Mouse (Mus musculus): Measurements from ENCODE around the gene Gabbr2. TPM values are rescaled to one million over a fixed set of nuclear protein-coding genes. Genes with fewer than 3 reads are reported as not detected.
A peak's percentile ranks its signal among the peaks of the same experiment; 100 is the strongest.

The Gabbr2 gene
- polyA plus RNA-seq, 1 experiment from 2014 or later = 0.05 TPM

DNA sequence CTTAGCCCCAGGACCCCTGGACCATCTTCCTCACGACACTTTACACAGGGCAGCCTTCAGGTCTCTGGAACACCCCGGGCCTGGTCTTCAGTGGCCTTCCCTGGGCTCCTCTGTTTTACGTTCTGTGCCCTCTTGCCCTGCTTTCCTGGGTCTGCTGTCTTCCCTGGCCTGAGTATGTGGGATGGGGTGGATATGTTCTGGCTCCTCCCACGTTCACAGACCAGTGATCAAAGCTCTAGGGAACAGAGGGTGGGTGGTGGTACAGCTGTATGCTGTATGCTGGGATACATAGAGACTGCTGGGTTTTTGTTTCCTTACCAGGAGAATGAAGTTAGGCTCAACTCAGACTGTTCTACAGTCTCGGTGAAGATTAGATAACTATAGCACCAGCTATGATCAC, 274.5 kb downstream of the Gabbr2 start:
- Histone ChIP-seq H3K36me3 (no peaks in the 10 kb centered on the region), H3K4me3 (no peak overlapping the region), H3K27me3 (peaks cover 9% of the 10 kb centered on the region; the same call in 1 of the 2 replicates), H3K9ac (no peak overlapping the region), H3K4me2 (no peak overlapping the region), H3K27ac (no peak overlapping the region), H3K9me3 (no peaks in the 10 kb centered on the region), H3K4me1 (peaks cover 6% of the 10 kb centered on the region; the same call in 1 of the 2 replicates)
- 51% methylated on average over 5 of the region's 5 CpGs for WGBS
- ATAC-seq (ENCODE audit: insufficient number of reproducible peaks, low FRiP score, low TSS enrichment, low read depth) = no peak

DNA sequence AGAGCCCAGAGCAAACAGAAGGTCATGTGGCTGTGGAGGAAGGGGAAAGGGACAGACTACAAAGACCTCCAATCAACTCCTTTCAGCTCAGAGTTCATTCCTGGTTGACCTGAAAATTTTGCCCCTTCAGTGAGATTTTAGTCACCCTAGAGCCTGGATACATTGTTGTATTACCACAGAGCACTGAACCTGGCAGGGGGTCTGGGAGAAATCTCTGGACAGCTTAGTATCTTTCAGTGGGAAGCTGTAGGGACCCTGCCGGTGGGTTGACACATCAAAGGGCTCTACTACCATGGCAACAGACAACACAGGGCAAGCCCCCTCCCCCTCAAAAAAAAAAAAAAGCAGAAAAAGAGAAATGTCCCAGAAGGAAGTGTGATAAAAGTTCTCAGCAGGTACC, 275.3 kb downstream of the Gabbr2 start:
- H3K4me2 ChIP-seq = no peak overlapping the region
- no peak for ATAC-seq (ENCODE audit: insufficient number of reproducible peaks, low FRiP score, low TSS enrichment, low read depth)
- no peak overlapping the region for H3K9ac ChIP-seq
- no peak overlapping the region for H3K27ac ChIP-seq
- WGBS = 8% methylated on average over 1 of the region's 1 CpGs
- H3K4me1 ChIP-seq = no peaks in the 10 kb centered on the region
- no peak overlapping the region for H3K4me3 ChIP-seq
- H3K9me3 ChIP-seq = no peaks in the 10 kb centered on the region
- H3K36me3 ChIP-seq = no peaks in the 10 kb centered on the region
- peaks cover 9% of the 10 kb centered on the region; the same call in 1 of the 2 replicates for H3K27me3 ChIP-seq

DNA sequence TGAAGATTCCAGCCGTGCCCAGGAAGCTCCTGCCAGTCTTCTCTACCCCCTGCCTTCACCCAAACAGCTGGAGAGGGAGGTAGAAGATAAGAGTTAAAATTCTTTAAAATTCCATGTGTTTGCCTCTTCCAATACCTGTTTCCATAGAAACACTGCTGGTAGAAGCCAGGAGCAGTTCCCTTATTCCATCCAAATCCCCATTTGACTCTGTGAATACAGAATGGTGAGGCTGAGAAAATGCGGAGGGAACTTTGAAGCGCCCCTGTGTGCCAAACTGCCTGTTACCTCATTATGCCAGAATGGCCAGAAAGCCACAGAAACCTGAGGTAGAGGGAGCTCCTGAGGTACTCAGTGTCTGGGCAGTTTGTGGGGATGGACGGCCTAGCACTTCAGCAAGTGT, 281.1 kb downstream of the Gabbr2 start:
- no peaks in the 10 kb centered on the region for H3K4me1 ChIP-seq
- H3K27ac ChIP-seq = no peak overlapping the region
- H3K9me3 ChIP-seq = no peaks in the 10 kb centered on the region
- ATAC-seq (ENCODE audit: insufficient number of reproducible peaks, low FRiP score, low TSS enrichment, low read depth) = no peak
- 0 out of 2 replicates have a peak, but pooled peaks cover 5% of the 10 kb centered on the region for H3K27me3 ChIP-seq
- 69% methylated on average over 4 of the region's 4 CpGs for WGBS
- H3K36me3 ChIP-seq = no peaks in the 10 kb centered on the region
- no peak overlapping the region for H3K4me3 ChIP-seq
- H3K4me2 ChIP-seq = no peak overlapping the region
- no peak overlapping the region for H3K9ac ChIP-seq

DNA sequence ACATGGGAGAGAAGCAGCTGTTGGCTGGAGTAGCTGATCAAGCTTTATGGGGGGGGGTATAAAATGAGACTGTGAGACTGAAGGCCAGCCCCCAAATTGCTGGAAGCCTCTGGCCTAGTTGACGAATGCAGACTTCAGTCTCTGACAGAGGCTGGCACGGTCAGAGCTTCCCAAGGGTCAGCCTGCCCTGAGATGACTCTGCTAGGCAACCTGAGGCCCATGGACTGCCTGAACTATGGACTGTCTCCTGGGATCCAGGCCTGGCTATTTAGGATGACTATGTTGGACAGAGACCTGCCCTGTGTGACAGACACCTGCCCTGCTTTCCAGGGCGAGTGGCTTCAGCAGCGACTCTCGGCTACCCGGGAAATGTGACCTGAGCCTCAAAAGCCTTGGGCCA, 281.7 kb downstream of the Gabbr2 start:
- WGBS = 66% methylated on average over 6 of the region's 6 CpGs
- Histone ChIP-seq H3K36me3 (no peaks in the 10 kb centered on the region), H3K4me2 (no peak overlapping the region), H3K9me3 (no peaks in the 10 kb centered on the region), H3K9ac (no peak overlapping the region), H3K27ac (no peak overlapping the region), H3K4me1 (no peaks in the 10 kb centered on the region), H3K27me3 (0 out of 2 replicates have a peak, but pooled peaks cover 4% of the 10 kb centered on the region), H3K4me3 (no peak overlapping the region)
- ATAC-seq (ENCODE audit: insufficient number of reproducible peaks, low FRiP score, low TSS enrichment, low read depth) = no peak

DNA sequence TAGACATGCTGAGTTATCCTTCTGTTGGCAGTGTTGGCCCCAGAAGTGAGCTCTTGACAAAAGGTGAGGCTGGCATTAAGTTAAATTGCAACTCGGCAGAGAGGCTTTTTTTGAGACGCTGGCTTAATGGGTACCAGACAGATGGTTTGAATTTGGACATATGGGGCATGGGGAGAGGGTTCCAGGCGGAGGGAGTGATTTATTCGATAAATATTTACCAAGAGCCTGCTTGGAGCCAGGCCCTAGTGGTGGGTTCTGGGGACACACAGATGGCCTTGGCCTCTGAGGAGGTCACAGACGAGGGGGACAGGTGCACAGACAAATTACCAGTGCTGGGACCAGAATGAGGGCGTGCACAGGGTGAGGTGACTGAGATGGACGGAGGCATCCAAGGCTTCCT, 282.2 kb downstream of the Gabbr2 start:
- 43% methylated on average over 7 of the region's 7 CpGs for WGBS
- Histone ChIP-seq H3K9me3 (no peaks in the 10 kb centered on the region), H3K4me3 (no peak overlapping the region), H3K9ac (no peak overlapping the region), H3K27me3 (no peaks in the 10 kb centered on the region), H3K4me2 (no peak overlapping the region), H3K36me3 (no peaks in the 10 kb centered on the region), H3K27ac (no peak overlapping the region), H3K4me1 (no peaks in the 10 kb centered on the region)
- no peak for ATAC-seq (ENCODE audit: insufficient number of reproducible peaks, low FRiP score, low TSS enrichment, low read depth)

DNA sequence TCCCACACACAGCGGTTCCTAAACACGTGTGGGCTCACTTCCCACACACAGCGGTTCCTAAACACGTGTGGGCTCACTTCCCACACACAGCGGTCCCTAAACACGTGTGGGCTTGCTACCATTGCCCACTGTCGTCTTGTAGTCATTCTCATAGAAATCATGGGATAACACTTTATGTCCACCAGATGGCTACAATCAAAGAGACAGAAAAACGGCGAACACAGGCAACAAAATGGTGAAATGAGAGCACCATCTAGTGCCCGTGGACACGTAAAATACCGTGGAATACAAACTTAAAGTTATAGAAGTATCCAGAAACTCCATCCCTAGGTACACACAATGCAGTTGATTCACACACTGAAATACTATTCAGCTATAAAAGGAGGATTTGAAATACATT, 285.9 kb downstream of the Gabbr2 start:
- ATAC-seq (ENCODE audit: insufficient number of reproducible peaks, low FRiP score, low TSS enrichment, low read depth) = no peak
- no peaks in the 10 kb centered on the region for H3K36me3 ChIP-seq

DNA sequence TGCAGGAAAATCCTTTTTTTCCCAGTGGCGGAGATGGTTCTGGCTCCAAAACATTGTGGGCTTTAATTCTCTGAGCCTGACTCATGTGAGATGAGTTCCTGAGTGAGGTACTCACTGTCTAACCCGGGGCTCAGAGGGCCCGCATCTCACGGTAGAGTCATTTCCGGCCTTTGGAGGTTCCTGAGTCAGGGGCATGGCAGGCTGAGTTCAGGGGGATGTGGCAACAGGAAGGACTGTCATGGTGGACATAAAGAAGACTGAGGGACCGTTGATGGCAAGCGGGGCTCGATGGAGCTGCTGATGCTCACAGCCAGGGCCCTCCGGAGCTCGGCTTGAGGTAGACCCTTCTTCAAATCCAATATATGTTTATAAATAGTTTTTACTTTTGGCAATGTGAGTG, 288.5 kb downstream of the Gabbr2 start:
- Histone ChIP-seq H3K4me3 (no peak overlapping the region), H3K27me3 (no peaks in the 10 kb centered on the region), H3K4me1 (no peaks in the 10 kb centered on the region), H3K9ac (no peak overlapping the region), H3K4me2 (no peak overlapping the region), H3K36me3 (no peaks in the 10 kb centered on the region), H3K9me3 (no peaks in the 10 kb centered on the region), H3K27ac (no peak overlapping the region)
- ATAC-seq (ENCODE audit: insufficient number of reproducible peaks, low FRiP score, low TSS enrichment, low read depth) = no peak
- 92% methylated on average over 10 of the region's 10 CpGs for WGBS

More for the DNA sequence above, 285.9 kb downstream of the Gabbr2 start:
- Histone ChIP-seq H3K4me3 (no peak overlapping the region), H3K4me2 (no peak overlapping the region), H3K27me3 (no peaks in the 10 kb centered on the region), H3K9ac (no peak overlapping the region), H3K4me1 (no peaks in the 10 kb centered on the region), H3K27ac (no peak overlapping the region), H3K9me3 (no peaks in the 10 kb centered on the region)
- 67% methylated on average over 12 of the region's 12 CpGs for WGBS

DNA sequence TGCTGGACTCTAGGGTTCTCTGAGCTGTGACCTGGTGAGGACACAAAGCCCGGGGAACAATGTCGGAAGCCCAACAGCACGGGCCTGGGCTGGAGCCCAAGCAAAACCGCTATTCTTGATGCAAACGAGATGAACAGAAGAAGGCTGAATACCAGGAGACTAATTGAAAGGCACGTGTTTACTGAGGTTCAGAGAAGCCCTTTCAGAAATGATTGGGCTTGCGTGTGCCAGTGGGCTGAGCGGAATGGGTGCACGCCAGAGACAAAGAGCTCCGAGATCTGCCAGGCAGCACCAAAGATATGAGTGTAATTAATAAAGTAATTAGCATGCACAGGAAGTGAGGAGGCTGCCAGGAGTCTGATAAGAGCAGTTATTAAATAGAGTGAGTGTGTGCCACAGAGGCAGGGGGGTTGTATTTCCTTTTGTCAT, 291.4 kb downstream of the Gabbr2 start:
- 72% methylated on average over 10 of the region's 10 CpGs for WGBS
- no peak overlapping the region for H3K4me2 ChIP-seq
- H3K27ac ChIP-seq = no peak overlapping the region
- H3K9me3 ChIP-seq = no peaks in the 10 kb centered on the region
- H3K9ac ChIP-seq = no peak overlapping the region
- no peaks in the 10 kb centered on the region for H3K36me3 ChIP-seq
- no peak for ATAC-seq (ENCODE audit: insufficient number of reproducible peaks, low FRiP score, low TSS enrichment, low read depth)
- no peaks in the 10 kb centered on the region for H3K4me1 ChIP-seq
- H3K27me3 ChIP-seq = 0 out of 2 replicates have a peak, but pooled peaks cover 3% of the 10 kb centered on the region
- no peak overlapping the region for H3K4me3 ChIP-seq

DNA sequence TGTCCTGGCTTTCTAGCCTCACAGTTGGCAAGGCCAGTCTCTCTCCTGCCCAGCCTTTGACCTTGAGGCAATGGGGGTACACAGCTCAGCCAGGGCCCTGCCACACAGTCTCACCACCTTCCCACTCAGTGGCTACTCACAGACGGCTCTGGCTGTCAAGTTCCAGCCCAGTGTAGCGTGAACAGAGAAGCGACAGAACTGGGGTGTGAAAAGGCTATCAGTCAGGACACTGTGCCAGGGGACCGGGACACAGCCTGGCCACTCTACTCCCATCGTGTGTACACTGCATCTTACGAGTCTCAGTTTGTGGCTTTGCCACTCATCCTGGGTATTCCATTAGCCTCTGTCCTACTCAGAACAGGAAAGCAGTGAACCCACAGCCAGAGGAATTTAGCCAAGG, 295.2 kb downstream of the Gabbr2 start:
- no peaks in the 10 kb centered on the region for H3K36me3 ChIP-seq
- WGBS = 68% methylated on average over 6 of the region's 6 CpGs
- no peak overlapping the region for H3K4me2 ChIP-seq
- H3K4me3 ChIP-seq = no peak overlapping the region
- no peak overlapping the region for H3K27ac ChIP-seq
- H3K27me3 ChIP-seq = 0 out of 2 replicates have a peak, but pooled peaks cover 11% of the 10 kb centered on the region
- ATAC-seq (ENCODE audit: insufficient number of reproducible peaks, low FRiP score, low TSS enrichment, low read depth) = 0 out of 2 replicates have a peak, but pooled peaks have one; percentile 2
- no peaks in the 10 kb centered on the region for H3K4me1 ChIP-seq
- H3K9me3 ChIP-seq = no peaks in the 10 kb centered on the region
- H3K9ac ChIP-seq = no peak overlapping the region

DNA sequence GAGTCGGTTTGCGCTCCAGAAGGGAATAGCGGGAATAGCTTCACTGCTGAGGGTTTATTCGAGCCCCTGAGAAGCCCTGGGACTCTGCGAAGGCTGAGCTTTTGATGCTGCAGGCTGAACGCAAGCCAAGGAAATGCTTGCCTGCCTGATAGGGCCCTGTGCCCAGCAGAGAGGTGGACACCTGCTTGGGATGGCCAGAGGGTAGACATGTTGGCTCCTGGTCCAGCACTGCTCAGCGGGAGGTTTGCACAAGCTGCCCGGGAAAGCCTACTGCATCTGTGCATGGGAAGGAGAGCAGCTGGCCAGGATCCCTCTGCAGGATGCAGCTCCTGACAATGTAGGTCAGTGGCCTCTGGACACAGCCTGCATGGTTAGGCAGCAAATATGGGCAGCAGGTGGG, 301.1 kb downstream of the Gabbr2 start:
- Histone ChIP-seq H3K4me1 (no peaks in the 10 kb centered on the region), H3K36me3 (no peaks in the 10 kb centered on the region), H3K9me3 (no peaks in the 10 kb centered on the region), H3K4me2 (no peak overlapping the region), H3K27ac (no peak overlapping the region), H3K4me3 (no peak overlapping the region), H3K9ac (no peak overlapping the region), H3K27me3 (peaks cover 26% of the 10 kb centered on the region; the same call in 1 of the 2 replicates)
- ATAC-seq (ENCODE audit: insufficient number of reproducible peaks, low FRiP score, low TSS enrichment, low read depth) = no peak
- 79% methylated on average over 8 of the region's 8 CpGs for WGBS

DNA sequence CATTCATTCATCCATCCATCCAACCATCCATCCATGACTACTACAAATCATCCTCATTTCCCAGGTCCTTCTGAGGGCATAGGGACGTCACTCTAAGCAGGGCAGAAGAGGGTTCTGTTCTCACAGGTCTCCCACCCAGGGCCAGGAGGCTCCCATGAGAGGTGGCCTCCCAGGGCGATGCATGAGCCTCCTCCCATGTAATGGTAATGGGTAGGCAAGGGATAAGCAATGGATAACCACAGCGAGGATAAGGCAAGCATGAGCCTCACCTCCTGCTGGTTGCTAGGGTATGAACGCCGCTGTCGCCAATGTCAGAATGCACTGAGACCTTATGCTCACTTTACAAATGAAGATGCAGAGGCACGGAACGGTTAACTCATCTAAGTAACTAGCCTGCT, 301.7 kb downstream of the Gabbr2 start:
- Histone ChIP-seq H3K4me3 (no peak overlapping the region), H3K9ac (no peak overlapping the region), H3K9me3 (no peaks in the 10 kb centered on the region), H3K27me3 (peaks cover 23% of the 10 kb centered on the region; the same call in 1 of the 2 replicates), H3K4me2 (no peak overlapping the region), H3K27ac (no peak overlapping the region), H3K4me1 (no peaks in the 10 kb centered on the region), H3K36me3 (no peaks in the 10 kb centered on the region)
- 87% methylated on average over 8 of the region's 8 CpGs for WGBS
- no peak for ATAC-seq (ENCODE audit: insufficient number of reproducible peaks, low FRiP score, low TSS enrichment, low read depth)

DNA sequence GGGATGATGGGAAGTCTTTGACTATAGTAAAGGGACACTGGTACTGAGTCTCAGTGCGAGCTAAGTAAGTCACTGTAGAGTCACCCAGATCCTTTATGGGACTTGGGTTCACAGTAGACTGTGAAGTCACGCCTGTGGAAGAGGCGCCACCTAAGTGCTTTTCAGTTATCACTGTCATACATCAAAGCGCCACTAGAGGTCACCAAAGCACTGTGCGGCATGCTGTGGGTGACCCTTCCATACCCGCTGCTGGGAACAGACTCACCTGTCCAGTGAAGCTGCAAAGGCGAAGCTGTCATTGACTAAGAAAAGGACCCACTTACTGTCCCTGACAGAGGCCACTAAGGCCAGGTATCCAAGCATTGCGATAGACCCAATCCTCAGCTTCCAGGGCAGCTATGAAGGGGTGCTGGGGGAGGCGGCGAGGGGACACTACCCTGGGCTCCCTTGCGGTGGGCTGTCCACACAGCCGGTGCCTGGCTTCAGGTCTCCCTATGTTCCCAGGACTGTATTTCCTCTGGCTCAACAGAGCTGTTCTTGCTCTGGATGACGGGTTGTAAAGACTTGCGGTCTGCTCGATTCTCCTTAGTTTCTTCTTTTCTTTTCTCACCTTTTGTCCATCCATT, 302.2 kb downstream of the Gabbr2 start:
- Histone ChIP-seq H3K4me3 (no peak overlapping the region), H3K4me1 (no peaks in the 10 kb centered on the region), H3K4me2 (no peak overlapping the region), H3K27ac (no peak overlapping the region), H3K36me3 (no peaks in the 10 kb centered on the region), H3K9me3 (no peaks in the 10 kb centered on the region), H3K9ac (no peak overlapping the region), H3K27me3 (peaks cover 21% of the 10 kb centered on the region; the same call in 1 of the 2 replicates)
- ATAC-seq (ENCODE audit: insufficient number of reproducible peaks, low FRiP score, low TSS enrichment, low read depth) = no peak
- 43% methylated on average over 15 of the region's 15 CpGs for WGBS
